Mouse (Mus musculus): ENCODE measurements around the gene Sh2d7. TPM values are rescaled to one million over a fixed set of nuclear protein-coding genes. Genes with fewer than 3 reads are reported as not detected.

The Sh2d7 gene
- polyA plus RNA-seq (2014; fragmentation: Illumina TruSeq; extraction: RNeasy Lipid Tissue Mini Kit (QIAGEN cat#74804); ENCODE audit: low read depth, low replicate concordance): 1.1 TPM

GRCm38 (mm10) chr9:54538684-54539083, at the start of gene Sh2d7:
Sh2d7 (plus strand) TSS chr9:54538984.

GRCm38 (mm10) chr9:54501453-54502110, 37.2 kb upstream of the Sh2d7 start, which contains the start of gene Dmxl2:
Dmxl2 (minus strand) TSS chr9:54501626.

GRCm38 (mm10) chr9:54559771-54560471, 21.1 kb downstream of the Sh2d7 start, which contains the start of gene Cib2:
Cib2 (minus strand) TSS chr9:54560218.

GRCm38 (mm10) chr9:54586199-54587061, 47.6 kb downstream of the Sh2d7 start, which contains the start of gene Idh3a:
Idh3a (plus strand) TSS chr9:54586334.

Other genes with a start within 250 kb of the Sh2d7 start
- 7.3 TPM for gene Dmxl2, start 37.4 kb upstream of the Sh2d7 start, polyA plus RNA-seq (2014; fragmentation: Illumina TruSeq; extraction: RNeasy Lipid Tissue Mini Kit (QIAGEN cat#74804); ENCODE audit: low read depth, low replicate concordance)
- 0.73 TPM for gene Cib2, start 21.2 kb downstream of the Sh2d7 start, polyA plus RNA-seq (2014; fragmentation: Illumina TruSeq; extraction: RNeasy Lipid Tissue Mini Kit (QIAGEN cat#74804); ENCODE audit: low read depth, low replicate concordance)
- 351 TPM for gene Idh3a, start 47.4 kb downstream of the Sh2d7 start, polyA plus RNA-seq (2014; fragmentation: Illumina TruSeq; extraction: RNeasy Lipid Tissue Mini Kit (QIAGEN cat#74804); ENCODE audit: low read depth, low replicate concordance)
- gene Acsbg1, start 122.9 kb downstream of the Sh2d7 start, polyA plus RNA-seq (2014; fragmentation: Illumina TruSeq; extraction: RNeasy Lipid Tissue Mini Kit (QIAGEN cat#74804); ENCODE audit: low read depth, low replicate concordance): not detected
- gene Dnaja4, start 159.9 kb downstream of the Sh2d7 start, polyA plus RNA-seq (2014; fragmentation: Illumina TruSeq; extraction: RNeasy Lipid Tissue Mini Kit (QIAGEN cat#74804); ENCODE audit: low read depth, low replicate concordance): 15.5 TPM
- gene Wdr61, start 195.5 kb downstream of the Sh2d7 start, polyA plus RNA-seq (2014; fragmentation: Illumina TruSeq; extraction: RNeasy Lipid Tissue Mini Kit (QIAGEN cat#74804); ENCODE audit: low read depth, low replicate concordance): 77.6 TPM
- gene Crabp1, start 225.8 kb downstream of the Sh2d7 start, polyA plus RNA-seq (2014; fragmentation: Illumina TruSeq; extraction: RNeasy Lipid Tissue Mini Kit (QIAGEN cat#74804); ENCODE audit: low read depth, low replicate concordance): not detected